Mouse (Mus musculus): ENCODE data around the gene Fxyd1. TPM values are rescaled to one million over a fixed set of nuclear protein-coding genes. Genes with fewer than 3 reads are reported as not detected.
A peak's percentile ranks its signal among the peaks of the same experiment; 100 is the strongest.

The Fxyd1 gene
- polyA plus RNA-seq, 1 experiment from 2014 or later = 135 TPM

DNA sequence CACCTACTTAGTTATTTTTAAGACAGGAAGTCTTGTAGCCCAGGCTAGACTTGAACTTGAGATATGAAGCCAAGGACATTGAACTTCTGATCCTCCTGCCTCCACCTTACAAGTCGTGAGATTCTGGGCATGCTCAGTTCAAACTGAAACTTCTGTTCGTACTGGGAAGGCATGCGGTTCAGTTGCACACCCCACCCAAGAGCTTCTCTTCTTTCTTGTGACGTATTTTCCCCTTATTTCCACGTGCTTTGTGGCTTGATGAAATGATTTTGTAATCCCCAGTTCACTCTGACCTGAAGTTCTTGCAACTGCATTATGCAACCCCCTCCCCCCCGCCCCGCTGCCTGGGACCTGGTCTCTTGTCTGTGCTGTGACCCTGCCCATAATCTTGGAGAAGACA, 25.3 kb downstream of the Fxyd1 start:
- H3K27me3 ChIP-seq (replicated peaks; ENCODE audit: control insufficient read depth, insufficient read depth, low read length) = no peaks in the 10 kb centered on the region
- H3K36me3 ChIP-seq (ENCODE audit: control insufficient read depth, insufficient read depth, low read length) = no peaks in the 10 kb centered on the region
- no peaks in the 10 kb centered on the region for H3K9me3 ChIP-seq (ENCODE audit: control insufficient read depth, low read length)
- no peak overlapping the region for H3K27ac ChIP-seq (replicated peaks; ENCODE audit: low read depth, low read length)
- no peak overlapping the region for H3K4me2 ChIP-seq (ENCODE audit: low read depth, low read length)
- H3K9ac ChIP-seq (ENCODE audit: low read depth, low read length) = no peak overlapping the region
- no peak overlapping the region for H3K4me3 ChIP-seq (ENCODE audit: low read depth, low read length)
- no peak for ATAC-seq (ENCODE audit: low read depth)
- WGBS = 72% methylated on average over 7 of the region's 7 CpGs
- no peaks in the 10 kb centered on the region for H3K4me1 ChIP-seq (ENCODE audit: control insufficient read depth, insufficient read depth, low read length)
- DNase-seq (ENCODE audit: low spot score) = no peak

DNA sequence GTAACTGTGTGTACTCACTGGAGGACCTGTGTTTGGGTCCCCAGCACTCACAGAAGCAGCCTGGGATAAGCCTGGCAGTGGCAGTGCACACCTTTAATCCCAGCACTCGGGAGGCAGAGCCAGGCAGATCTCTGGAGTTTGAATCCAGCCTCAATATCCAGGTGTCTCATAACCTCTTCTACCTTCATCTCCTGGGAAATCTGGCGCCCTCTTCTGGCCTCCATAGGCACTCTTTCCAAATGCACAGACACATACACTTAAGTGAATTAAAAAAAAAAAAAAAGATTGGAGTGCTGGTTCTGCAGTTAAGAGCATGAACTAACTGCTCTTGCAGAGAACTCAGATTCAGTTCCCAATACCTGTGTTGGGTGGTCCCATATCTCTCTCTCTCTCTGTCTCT, 26.3 kb downstream of the Fxyd1 start:
- Histone ChIP-seq H3K27me3 (replicated peaks; ENCODE audit: control insufficient read depth, insufficient read depth, low read length) (no peaks in the 10 kb centered on the region), H3K9me3 (ENCODE audit: control insufficient read depth, low read length) (no peaks in the 10 kb centered on the region), H3K4me3 (ENCODE audit: low read depth, low read length) (no peak overlapping the region), H3K4me2 (ENCODE audit: low read depth, low read length) (no peak overlapping the region), H3K27ac (replicated peaks; ENCODE audit: low read depth, low read length) (no peak overlapping the region), H3K9ac (ENCODE audit: low read depth, low read length) (no peak overlapping the region), H3K4me1 (ENCODE audit: control insufficient read depth, insufficient read depth, low read length) (no peaks in the 10 kb centered on the region), H3K36me3 (ENCODE audit: control insufficient read depth, insufficient read depth, low read length) (no peaks in the 10 kb centered on the region)
- ATAC-seq (ENCODE audit: low read depth) (no peak), DNase-seq (ENCODE audit: low spot score) (no peak)
- 68% methylated on average over 2 of the region's 2 CpGs for WGBS

DNA sequence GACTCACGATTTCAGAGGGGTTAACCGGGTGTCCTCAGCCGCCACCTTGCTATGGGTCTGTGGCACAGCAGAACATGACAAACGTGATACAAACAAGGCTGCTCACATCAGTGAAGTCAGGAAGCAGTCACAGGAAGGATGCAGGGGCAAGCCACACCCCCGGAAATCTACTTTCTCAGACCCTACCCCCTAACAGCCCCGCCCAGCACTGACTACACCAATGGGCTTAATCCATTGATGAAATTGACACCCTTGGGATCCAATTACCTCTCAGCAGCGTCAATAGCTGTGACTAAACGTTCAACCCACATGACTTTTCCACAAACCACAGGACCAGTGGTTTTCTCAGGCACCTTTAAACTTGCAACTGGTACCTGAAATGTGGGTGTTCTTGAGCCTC, 28.4 kb downstream of the Fxyd1 start:
- H3K27me3 ChIP-seq (replicated peaks; ENCODE audit: control insufficient read depth, insufficient read depth, low read length) = no peaks in the 10 kb centered on the region
- DNase-seq (ENCODE audit: low spot score) = no peak
- no peak overlapping the region for H3K27ac ChIP-seq (replicated peaks; ENCODE audit: low read depth, low read length)
- H3K4me2 ChIP-seq (ENCODE audit: low read depth, low read length) = no peak overlapping the region
- H3K9ac ChIP-seq (ENCODE audit: low read depth, low read length) = no peak overlapping the region
- no peaks in the 10 kb centered on the region for H3K36me3 ChIP-seq (ENCODE audit: control insufficient read depth, insufficient read depth, low read length)
- no peaks in the 10 kb centered on the region for H3K4me1 ChIP-seq (ENCODE audit: control insufficient read depth, insufficient read depth, low read length)
- no peak overlapping the region for H3K4me3 ChIP-seq (ENCODE audit: low read depth, low read length)
- H3K9me3 ChIP-seq (ENCODE audit: control insufficient read depth, low read length) = no peaks in the 10 kb centered on the region
- no peak for ATAC-seq (ENCODE audit: low read depth)
- 66% methylated on average over 8 of the region's 8 CpGs for WGBS

DNA sequence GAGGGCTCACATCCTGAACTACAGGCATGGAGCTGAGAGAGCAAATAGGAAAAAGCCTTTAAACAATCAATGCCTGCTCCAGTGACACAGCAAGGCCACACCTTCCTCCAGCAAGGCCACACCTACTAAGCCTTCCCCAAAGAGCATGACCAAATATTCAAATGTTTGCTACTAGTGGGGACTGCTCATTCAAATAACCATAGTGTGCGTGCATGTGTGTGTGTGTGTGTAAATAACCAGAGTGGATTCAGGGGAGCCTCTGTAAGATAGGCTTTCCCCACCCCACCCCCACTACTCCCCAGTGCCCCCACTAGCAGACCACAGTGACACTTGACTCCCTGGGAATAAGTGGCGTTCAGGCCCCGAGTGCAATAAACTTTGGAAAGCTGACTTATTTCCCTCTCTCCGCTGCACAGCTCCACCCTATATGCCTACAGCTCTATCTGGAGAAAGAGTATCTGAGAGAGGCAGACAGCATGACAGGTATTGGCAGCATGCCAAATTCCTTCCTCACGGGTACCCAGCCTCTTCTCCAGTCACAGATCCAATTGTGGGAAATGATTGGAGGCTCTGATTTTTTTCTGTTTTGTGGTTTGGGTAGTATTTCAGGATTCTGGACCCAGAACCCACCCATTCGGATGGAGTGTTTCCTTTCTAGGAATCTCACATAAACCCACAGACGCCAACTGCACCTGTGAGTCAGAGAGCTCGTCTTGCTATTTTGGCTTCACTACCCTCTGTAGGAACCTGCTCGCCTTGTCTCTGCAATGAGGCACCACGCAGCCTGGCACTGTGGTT, 39.7 kb downstream of the Fxyd1 start:
- Histone ChIP-seq H3K4me1 (ENCODE audit: control insufficient read depth, insufficient read depth, low read length) (0 out of 2 replicates have a peak, but pooled peaks cover 4% of the 10 kb centered on the region), H3K36me3 (ENCODE audit: control insufficient read depth, insufficient read depth, low read length) (no peaks in the 10 kb centered on the region), H3K4me3 (ENCODE audit: low read depth, low read length) (no peak overlapping the region), H3K9ac (ENCODE audit: low read depth, low read length) (no peak overlapping the region), H3K4me2 (ENCODE audit: low read depth, low read length) (no peak overlapping the region), H3K9me3 (ENCODE audit: control insufficient read depth, low read length) (no peaks in the 10 kb centered on the region), H3K27ac (replicated peaks; ENCODE audit: low read depth, low read length) (peak overlapping the region; percentile 28; the same call in 1 of the 2 replicates), H3K27me3 (replicated peaks; ENCODE audit: control insufficient read depth, insufficient read depth, low read length) (no peaks in the 10 kb centered on the region)
- WGBS = 18% methylated on average over 10 of the region's 10 CpGs
- DNase-seq (ENCODE audit: low spot score) (peak; percentile 93), ATAC-seq (ENCODE audit: low read depth) (peak; percentile 92)

DNA sequence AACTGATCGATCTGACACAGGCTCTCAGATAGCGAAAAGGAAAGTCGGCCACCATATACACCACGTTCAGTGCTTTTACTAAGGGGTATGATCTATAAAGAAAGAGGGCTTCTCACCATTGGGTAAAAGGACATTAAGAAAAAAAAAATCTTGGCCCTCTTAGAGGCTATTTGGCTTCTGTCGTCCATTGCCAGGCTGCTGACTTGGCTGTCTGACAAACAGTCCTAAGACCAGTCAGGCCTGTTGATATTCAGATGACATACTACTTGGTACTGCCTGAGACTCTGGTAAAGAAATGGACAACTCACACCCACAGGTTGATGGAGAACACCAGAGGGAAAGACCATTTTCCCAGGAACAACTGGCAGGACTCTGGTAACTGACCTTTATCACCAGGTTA, 44.0 kb downstream of the Fxyd1 start:
- H3K36me3 ChIP-seq (ENCODE audit: control insufficient read depth, insufficient read depth, low read length) = no peaks in the 10 kb centered on the region
- DNase-seq (ENCODE audit: low spot score) (peak; percentile 39), ATAC-seq (ENCODE audit: low read depth) (no peak)
- H3K27ac ChIP-seq (replicated peaks; ENCODE audit: low read depth, low read length) = no peak overlapping the region
- no peaks in the 10 kb centered on the region for H3K27me3 ChIP-seq (replicated peaks; ENCODE audit: control insufficient read depth, insufficient read depth, low read length)
- H3K4me2 ChIP-seq (ENCODE audit: low read depth, low read length) = no peak overlapping the region
- 0 out of 2 replicates have a peak, but pooled peaks cover 2% of the 10 kb centered on the region for H3K4me1 ChIP-seq (ENCODE audit: control insufficient read depth, insufficient read depth, low read length)
- WGBS = 71% methylated on average over 5 of the region's 5 CpGs
- H3K4me3 ChIP-seq (ENCODE audit: low read depth, low read length) = no peak overlapping the region
- no peak overlapping the region for H3K9ac ChIP-seq (ENCODE audit: low read depth, low read length)
- H3K9me3 ChIP-seq (ENCODE audit: control insufficient read depth, low read length) = no peaks in the 10 kb centered on the region

DNA sequence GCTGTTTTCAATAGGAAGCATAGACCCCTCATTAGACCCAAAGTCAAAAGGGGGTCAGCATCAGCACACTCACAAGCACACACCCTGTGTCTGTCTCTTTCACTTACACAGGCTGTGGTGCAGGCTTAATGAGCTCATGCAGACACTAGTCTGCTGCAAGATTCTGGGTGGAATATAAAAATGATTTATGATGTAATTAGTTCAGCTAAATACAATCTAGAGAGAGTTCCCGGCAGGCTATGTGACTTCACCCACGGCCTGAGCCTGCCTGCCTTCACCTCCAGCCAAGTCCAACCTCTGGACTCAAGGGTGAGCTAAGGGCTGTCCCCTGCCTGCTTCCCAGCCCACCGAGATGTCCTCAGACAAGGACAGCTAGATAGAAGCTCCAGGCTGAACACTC, 48.1 kb downstream of the Fxyd1 start:
- H3K27ac ChIP-seq (replicated peaks; ENCODE audit: low read depth, low read length) = no peak overlapping the region
- H3K4me3 ChIP-seq (ENCODE audit: low read depth, low read length) = no peak overlapping the region
- no peak overlapping the region for H3K4me2 ChIP-seq (ENCODE audit: low read depth, low read length)
- H3K9ac ChIP-seq (ENCODE audit: low read depth, low read length) = no peak overlapping the region
- no peaks in the 10 kb centered on the region for H3K4me1 ChIP-seq (ENCODE audit: control insufficient read depth, insufficient read depth, low read length)
- no peak for DNase-seq (ENCODE audit: low spot score)
- H3K36me3 ChIP-seq (ENCODE audit: control insufficient read depth, insufficient read depth, low read length) = no peaks in the 10 kb centered on the region
- no peaks in the 10 kb centered on the region for H3K27me3 ChIP-seq (replicated peaks; ENCODE audit: control insufficient read depth, insufficient read depth, low read length)
- no peaks in the 10 kb centered on the region for H3K9me3 ChIP-seq (ENCODE audit: control insufficient read depth, low read length)
- WGBS = 56% methylated on average over 3 of the region's 3 CpGs
- no peak for ATAC-seq (ENCODE audit: low read depth)

DNA sequence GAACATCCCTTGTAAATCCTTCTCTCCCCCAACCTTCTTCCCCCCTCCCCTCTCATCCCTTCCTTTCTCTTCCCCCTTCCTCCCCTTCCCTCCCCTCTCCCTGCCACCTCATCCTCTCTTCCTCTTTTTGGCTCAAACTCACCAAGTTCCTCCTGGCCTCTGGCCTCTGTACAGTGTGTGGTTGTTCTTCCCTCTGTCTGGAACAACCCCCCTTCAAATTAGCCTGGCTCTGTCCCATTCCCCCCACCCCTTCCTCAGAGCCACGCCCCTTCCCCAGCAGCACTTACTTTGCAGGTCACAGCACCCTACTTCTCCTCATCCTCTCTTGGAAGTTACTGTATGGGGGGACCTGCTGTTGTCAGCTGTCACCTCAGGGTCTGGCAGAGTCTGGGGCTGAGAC, 48.8 kb downstream of the Fxyd1 start:
- no peak overlapping the region for H3K9ac ChIP-seq (ENCODE audit: low read depth, low read length)
- 63% methylated on average over 1 of the region's 1 CpGs for WGBS
- no peak overlapping the region for H3K27ac ChIP-seq (replicated peaks; ENCODE audit: low read depth, low read length)
- no peaks in the 10 kb centered on the region for H3K4me1 ChIP-seq (ENCODE audit: control insufficient read depth, insufficient read depth, low read length)
- no peaks in the 10 kb centered on the region for H3K27me3 ChIP-seq (replicated peaks; ENCODE audit: control insufficient read depth, insufficient read depth, low read length)
- no peak for DNase-seq (ENCODE audit: low spot score)
- H3K9me3 ChIP-seq (ENCODE audit: control insufficient read depth, low read length) = no peaks in the 10 kb centered on the region
- H3K36me3 ChIP-seq (ENCODE audit: control insufficient read depth, insufficient read depth, low read length) = no peaks in the 10 kb centered on the region
- ATAC-seq (ENCODE audit: low read depth) = no peak
- H3K4me3 ChIP-seq (ENCODE audit: low read depth, low read length) = no peak overlapping the region
- H3K4me2 ChIP-seq (ENCODE audit: low read depth, low read length) = no peak overlapping the region

DNA sequence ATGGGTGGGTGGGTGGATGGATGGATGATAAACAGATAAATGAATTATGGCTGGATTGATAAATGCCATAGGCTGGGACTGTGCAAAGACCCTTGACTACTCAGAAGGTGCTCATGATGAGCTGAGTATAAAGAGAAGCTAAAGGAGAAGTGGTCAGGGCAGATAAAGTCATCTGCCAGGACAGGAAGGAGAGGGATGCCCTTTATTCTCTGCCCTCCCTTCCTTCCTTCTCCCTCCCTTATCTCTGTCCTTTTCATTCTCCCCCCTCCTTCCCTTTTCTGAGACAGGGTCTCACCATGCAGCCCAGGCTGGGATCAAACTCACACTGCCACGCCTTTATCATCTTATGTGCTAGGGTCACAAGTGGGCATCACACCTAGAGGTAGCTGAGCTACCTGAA, 49.2 kb downstream of the Fxyd1 start:
- no peak for ATAC-seq (ENCODE audit: low read depth)
- Histone ChIP-seq H3K27ac (replicated peaks; ENCODE audit: low read depth, low read length) (no peak overlapping the region), H3K27me3 (replicated peaks; ENCODE audit: control insufficient read depth, insufficient read depth, low read length) (no peaks in the 10 kb centered on the region), H3K4me3 (ENCODE audit: low read depth, low read length) (no peak overlapping the region), H3K36me3 (ENCODE audit: control insufficient read depth, insufficient read depth, low read length) (no peaks in the 10 kb centered on the region), H3K9me3 (ENCODE audit: control insufficient read depth, low read length) (no peaks in the 10 kb centered on the region), H3K4me2 (ENCODE audit: low read depth, low read length) (no peak overlapping the region), H3K4me1 (ENCODE audit: control insufficient read depth, insufficient read depth, low read length) (no peaks in the 10 kb centered on the region), H3K9ac (ENCODE audit: low read depth, low read length) (no peak overlapping the region)
- DNase-seq (ENCODE audit: low spot score) = no peak
- 80% methylated on average over 1 of the region's 1 CpGs for WGBS

DNA sequence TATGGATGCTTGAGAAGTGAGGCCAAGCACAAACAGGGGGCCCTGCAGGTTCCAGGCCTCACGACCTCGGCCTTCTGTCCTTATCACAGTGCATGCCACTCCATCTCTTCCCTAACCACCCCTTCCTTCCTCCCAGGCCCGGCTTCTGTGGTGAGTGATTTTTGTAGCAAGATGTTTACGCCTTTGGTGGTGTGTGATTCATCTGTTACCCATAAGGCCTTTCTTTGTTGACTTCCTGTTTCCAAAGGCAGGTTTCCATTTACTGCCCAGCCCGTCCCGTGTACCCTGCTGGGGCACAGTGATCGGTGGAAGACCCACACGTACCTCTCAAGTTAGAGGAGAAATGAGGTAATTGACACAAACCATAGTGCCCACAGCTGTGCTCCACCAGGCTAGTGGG, 54.3 kb downstream of the Fxyd1 start:
- ATAC-seq (ENCODE audit: low read depth) = no peak
- Histone ChIP-seq H3K4me2 (ENCODE audit: low read depth, low read length) (no peak overlapping the region), H3K9ac (ENCODE audit: low read depth, low read length) (no peak overlapping the region), H3K27me3 (replicated peaks; ENCODE audit: control insufficient read depth, insufficient read depth, low read length) (no peaks in the 10 kb centered on the region), H3K4me1 (ENCODE audit: control insufficient read depth, insufficient read depth, low read length) (peaks cover 11% of the 10 kb centered on the region), H3K9me3 (ENCODE audit: control insufficient read depth, low read length) (no peaks in the 10 kb centered on the region), H3K4me3 (ENCODE audit: low read depth, low read length) (no peak overlapping the region), H3K27ac (replicated peaks; ENCODE audit: low read depth, low read length) (no peak overlapping the region), H3K36me3 (ENCODE audit: control insufficient read depth, insufficient read depth, low read length) (no peaks in the 10 kb centered on the region)
- WGBS = 63% methylated on average over 8 of the region's 8 CpGs
- DNase-seq (ENCODE audit: low spot score) = no peak

Measured in embryonic facial prominence, embryonic 14.5 days (tissue).